Mouse (Mus musculus) limb, embryonic 12.5 days (tissue): ENCODE data around the gene Kcnc1. TPM values are rescaled to one million over a fixed set of nuclear protein-coding genes. Genes with fewer than 3 reads are reported as not detected.

Experiments
- ATAC-seq: fragments of 200-750 bp; cut with Nextera tagmentation; 2 replicates; pipeline ENCODE4 v1.8.0; 2017; ENCODE audit warnings: low read depth, moderate TSS enrichment; ENCODE audit not compliant: insufficient number of reproducible peaks, insufficient read depth, low FRiP score, low TSS enrichment
- H3K27ac ChIP-seq: fragments of 300-500 bp; sonication (generic); 2 replicates; pipeline ENCODE4 v1.5.1; 2016; ENCODE audit warnings: mild to moderate bottlenecking, moderate library complexity
- H3K27me3 ChIP-seq: fragments of 300-500 bp; sonication (generic); 2 replicates; pipeline ENCODE4 v1.6.1; 2016; ENCODE audit warnings: mild to moderate bottlenecking, moderate library complexity
- H3K36me3 ChIP-seq: fragments of 300-500 bp; sonication (generic); 2 replicates; pipeline ENCODE4 v1.6.1; 2016; ENCODE audit warnings: mild to moderate bottlenecking, moderate library complexity
- H3K4me1 ChIP-seq: fragments of 300-500 bp; sonication (generic); replicated peaks from 2 replicates; pipeline ENCODE4 v1.6.1; 2016
- H3K4me2 ChIP-seq: fragments of 300-500 bp; sonication (generic); 2 replicates; pipeline ENCODE4 v1.6.1; 2016; ENCODE audit warnings: mild to moderate bottlenecking, moderate library complexity
- H3K4me3 ChIP-seq: fragments of 300-500 bp; sonication (generic); replicated peaks from 2 replicates; pipeline ENCODE4 v1.5.1; 2016; ENCODE audit warnings: mild to moderate bottlenecking
- H3K9ac ChIP-seq: fragments of 300-500 bp; sonication (generic); replicated peaks from 2 replicates; pipeline ENCODE4 v1.6.1; 2016; ENCODE audit warnings: mild to moderate bottlenecking, moderate library complexity
- H3K9me3 ChIP-seq: fragments of 300-500 bp; sonication (generic); 2 replicates; pipeline ENCODE4 v1.6.1; 2016; ENCODE audit warnings: mild to moderate bottlenecking, moderate library complexity
- WGBS: fragments of 180-500 bp; shearing (Covaris S2); methylation state at CpG from one replicate; pipeline ENCODE4 v1.1.7; 2016; 5-methylcytosine and 5-hydroxymethylcytosine counted together
- polyA plus RNA-seq: library from polyadenylated mRNA; unstranded; fragments of >200 nt; fragmentation: Nextera tagmentation; extraction: Ambion mirVana; gene quantifications from 2 replicates; pipeline ENCODE4 v1.2.1, GENCODE M21; 2016

The Kcnc1 gene
- polyA plus RNA-seq, 1 experiment from 2014 or later: 0.14 TPM

GRCm38 (mm10) chr7:46408606-46409005, 12.3 kb downstream of the Kcnc1 start:
- Histone ChIP-seq H3K27me3 (peaks cover 27% of the 10 kb centered on the region), H3K9ac (no peak overlapping the region), H3K9me3 (no peaks in the 10 kb centered on the region), H3K4me2 (no peak overlapping the region), H3K4me3 (no peak overlapping the region), H3K27ac (no peak overlapping the region), H3K36me3 (no peaks in the 10 kb centered on the region), H3K4me1 (0 out of 2 replicates have a peak, but pooled peaks cover 4% of the 10 kb centered on the region)
- ATAC-seq: no peak
- 81% methylated on average over 9 of the region's 9 CpGs for WGBS

GRCm38 (mm10) chr7:46409204-46409789, 13.0 kb downstream of the Kcnc1 start:
- WGBS: 42% methylated on average over 12 of the region's 12 CpGs
- no peaks in the 10 kb centered on the region for H3K36me3 ChIP-seq
- no peak overlapping the region for H3K4me3 ChIP-seq
- H3K9ac ChIP-seq: no peak overlapping the region
- H3K27ac ChIP-seq: no peak overlapping the region
- H3K27me3 ChIP-seq: peaks cover 24% of the 10 kb centered on the region; the same call in 1 of the 2 replicates
- H3K4me1 ChIP-seq: 0 out of 2 replicates have a peak, but pooled peaks cover 4% of the 10 kb centered on the region
- no peaks in the 10 kb centered on the region for H3K9me3 ChIP-seq
- no peak overlapping the region for H3K4me2 ChIP-seq
- no peak for ATAC-seq

- H3K4me3 ChIP-seq: no peak overlapping the region
- H3K4me1 ChIP-seq: 0 out of 2 replicates have a peak, but pooled peaks cover 4% of the 10 kb centered on the region
- 75% methylated on average over 6 of the region's 6 CpGs for WGBS
- no peak overlapping the region for H3K4me2 ChIP-seq
- H3K27me3 ChIP-seq: peaks cover 26% of the 10 kb centered on the region; the same call in 1 of the 2 replicates
- H3K27ac ChIP-seq: no peak overlapping the region
- no peak overlapping the region for H3K9ac ChIP-seq
- H3K9me3 ChIP-seq: no peaks in the 10 kb centered on the region
- ATAC-seq: no peak
- H3K36me3 ChIP-seq: no peaks in the 10 kb centered on the region
Measured at GRCm38 (mm10) chr7:46410727-46411126, 14.4 kb downstream of the Kcnc1 start.

GRCm38 (mm10) chr7:46412823-46413222, 16.5 kb downstream of the Kcnc1 start:
- Histone ChIP-seq H3K4me2 (no peak overlapping the region), H3K36me3 (no peaks in the 10 kb centered on the region), H3K27me3 (peaks cover 11% of the 10 kb centered on the region; the same call in 1 of the 2 replicates), H3K27ac (no peak overlapping the region; the same call in 1 of the 2 replicates), H3K9me3 (no peaks in the 10 kb centered on the region), H3K9ac (no peak overlapping the region), H3K4me3 (no peak overlapping the region), H3K4me1 (0 out of 2 replicates have a peak, but pooled peaks cover 4% of the 10 kb centered on the region)
- 66% methylated on average over 5 of the region's 5 CpGs for WGBS
- ATAC-seq: no peak

GRCm38 (mm10) chr7:46413959-46414725, 17.8 kb downstream of the Kcnc1 start:
- 0 out of 2 replicates have a peak, but pooled peaks cover 4% of the 10 kb centered on the region for H3K4me1 ChIP-seq
- no peak overlapping the region for H3K4me2 ChIP-seq
- no peak overlapping the region for H3K9ac ChIP-seq
- H3K9me3 ChIP-seq: no peaks in the 10 kb centered on the region
- WGBS: 56% methylated on average over 6 of the region's 6 CpGs
- no peak for ATAC-seq
- H3K27ac ChIP-seq: no peak overlapping the region
- H3K4me3 ChIP-seq: no peak overlapping the region
- no peaks in the 10 kb centered on the region for H3K36me3 ChIP-seq
- peaks cover 7% of the 10 kb centered on the region; the same call in 1 of the 2 replicates for H3K27me3 ChIP-seq

GRCm38 (mm10) chr7:46415818-46416425, 19.6 kb downstream of the Kcnc1 start:
- WGBS: 73% methylated on average over 14 of the region's 14 CpGs
- no peaks in the 10 kb centered on the region for H3K36me3 ChIP-seq
- H3K27ac ChIP-seq: no peak overlapping the region
- H3K9me3 ChIP-seq: no peaks in the 10 kb centered on the region
- H3K4me2 ChIP-seq: no peak overlapping the region
- no peak overlapping the region for H3K9ac ChIP-seq
- 0 out of 2 replicates have a peak, but pooled peaks cover 4% of the 10 kb centered on the region for H3K27me3 ChIP-seq
- ATAC-seq: no peak
- 0 out of 2 replicates have a peak, but pooled peaks cover 4% of the 10 kb centered on the region for H3K4me1 ChIP-seq
- H3K4me3 ChIP-seq: no peak overlapping the region

- WGBS: 76% methylated on average over 7 of the region's 7 CpGs
- H3K36me3 ChIP-seq: no peaks in the 10 kb centered on the region
- no peak overlapping the region for H3K27ac ChIP-seq
- no peak overlapping the region for H3K9ac ChIP-seq
- H3K4me1 ChIP-seq: 0 out of 2 replicates have a peak, but pooled peaks cover 4% of the 10 kb centered on the region
- H3K27me3 ChIP-seq: peaks cover 8% of the 10 kb centered on the region; the same call in 1 of the 2 replicates
- H3K9me3 ChIP-seq: no peaks in the 10 kb centered on the region
- H3K4me3 ChIP-seq: no peak overlapping the region
- ATAC-seq: no peak
- no peak overlapping the region for H3K4me2 ChIP-seq
Measured at GRCm38 (mm10) chr7:46417467-46417866, 21.2 kb downstream of the Kcnc1 start.

GRCm38 (mm10) chr7:46418102-46418622, 21.9 kb downstream of the Kcnc1 start:
- H3K9me3 ChIP-seq: no peaks in the 10 kb centered on the region
- no peak overlapping the region for H3K9ac ChIP-seq
- no peak overlapping the region for H3K4me2 ChIP-seq
- H3K4me3 ChIP-seq: no peak overlapping the region
- H3K4me1 ChIP-seq: no peaks in the 10 kb centered on the region
- no peak overlapping the region for H3K27ac ChIP-seq
- no peak for ATAC-seq
- H3K36me3 ChIP-seq: no peaks in the 10 kb centered on the region
- 80% methylated on average over 16 of the region's 16 CpGs for WGBS
- H3K27me3 ChIP-seq: peaks cover 8% of the 10 kb centered on the region; the same call in 1 of the 2 replicates

- no peak for ATAC-seq
- WGBS: 45% methylated on average over 5 of the region's 5 CpGs
Measured at GRCm38 (mm10) chr7:46421535-46421934, 25.2 kb downstream of the Kcnc1 start.

GRCm38 (mm10) chr7:46422052-46422763, 25.9 kb downstream of the Kcnc1 start:
- Histone ChIP-seq H3K9me3 (no peaks in the 10 kb centered on the region), H3K4me1 (no peaks in the 10 kb centered on the region), H3K4me3 (no peak overlapping the region), H3K27ac (no peak overlapping the region), H3K4me2 (no peak overlapping the region), H3K9ac (no peak overlapping the region), H3K27me3 (peaks cover 9% of the 10 kb centered on the region), H3K36me3 (no peaks in the 10 kb centered on the region)
- 78% methylated on average over 8 of the region's 8 CpGs for WGBS
- no peak for ATAC-seq

More at GRCm38 (mm10) chr7:46421535-46421934, 25.2 kb downstream of the Kcnc1 start:
- Histone ChIP-seq H3K36me3 (no peaks in the 10 kb centered on the region), H3K4me3 (no peak overlapping the region), H3K9me3 (no peaks in the 10 kb centered on the region), H3K9ac (no peak overlapping the region), H3K27ac (no peak overlapping the region), H3K4me2 (no peak overlapping the region), H3K27me3 (peaks cover 9% of the 10 kb centered on the region), H3K4me1 (no peaks in the 10 kb centered on the region)
